Mouse (Mus musculus) megakaryocyte-erythroid progenitor cell, adult 5-6 weeks (primary cell): ENCODE measurements around the gene Macc1. TPM values are rescaled to one million over a fixed set of nuclear protein-coding genes. Genes with fewer than 3 reads are reported as not detected.
A peak's percentile ranks its signal among the peaks of the same experiment; 100 is the strongest.

ENCODE experiments used
- ATAC-seq: replicated peaks from 2 replicates; pipeline ENCODE4 v1.8.0; 2016; ENCODE audit warnings: mild to moderate bottlenecking, inconsistent platforms; ENCODE audit not compliant: severe bottlenecking, poor library complexity, low FRiP score, low TSS enrichment
- total RNA-seq, 2 experiments: library from RNA; stranded (forward) in 1 of 2; stranded (reverse) in 1 of 2; fragments of 200-1000, 215-1000 nt in 1 of 2; fragments of >200 nt in 1 of 2; fragmentation: Nextera tagmentation in 1 of 2; gene quantifications; 2 replicates each; pipeline ENCODE4 v1.2.3; 2014 to 2017

Gene Macc1
- total RNA-seq (2014; fragmentation: Nextera tagmentation), result not detected in 2 replicates
- total RNA-seq (2017), result not detected in 2 replicates

DNA sequence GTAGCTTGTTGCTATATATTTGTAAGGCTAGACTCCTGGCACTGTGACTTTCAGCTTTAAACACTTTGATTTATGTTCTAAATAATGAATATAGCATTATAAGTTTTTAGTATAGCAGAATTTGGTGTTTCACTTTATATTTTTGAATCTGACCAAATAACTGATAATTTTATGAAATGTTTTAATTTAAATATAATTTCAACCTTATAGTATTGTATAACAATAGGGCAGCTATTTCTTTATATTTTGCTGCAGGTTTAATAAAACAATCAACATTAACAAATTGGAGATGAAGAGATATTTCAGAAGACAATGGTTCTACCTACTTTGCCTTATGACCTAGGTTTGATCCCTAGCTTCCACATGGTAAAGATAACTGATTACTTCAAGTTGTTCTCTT lies at the start of gene Macc1:
Gene Macc1, plus strand, starts transcription at position 301 of the 400 bp plus-strand sequence.
- ATAC-seq, result no peak

DNA sequence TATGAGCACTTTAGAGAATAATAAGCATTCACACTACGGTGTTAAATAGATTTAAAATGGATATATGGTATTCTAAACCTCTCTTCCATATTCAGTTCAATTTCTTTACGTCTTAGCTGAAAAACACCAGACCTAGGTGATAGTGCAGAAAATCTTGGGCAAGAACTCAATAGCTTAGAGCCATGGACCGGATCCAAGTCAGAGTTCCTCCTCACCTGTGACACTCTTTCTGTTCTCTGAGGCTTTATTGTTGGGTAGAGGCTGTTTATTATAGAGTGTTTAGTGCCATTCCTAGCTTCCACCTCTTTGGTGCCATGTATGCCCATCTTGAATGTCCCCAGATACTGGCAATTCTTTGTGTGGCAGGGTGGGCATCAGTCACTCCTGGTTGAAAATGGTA lies 49.6 kb upstream of the Macc1 start:
- ATAC-seq, result no peak

DNA sequence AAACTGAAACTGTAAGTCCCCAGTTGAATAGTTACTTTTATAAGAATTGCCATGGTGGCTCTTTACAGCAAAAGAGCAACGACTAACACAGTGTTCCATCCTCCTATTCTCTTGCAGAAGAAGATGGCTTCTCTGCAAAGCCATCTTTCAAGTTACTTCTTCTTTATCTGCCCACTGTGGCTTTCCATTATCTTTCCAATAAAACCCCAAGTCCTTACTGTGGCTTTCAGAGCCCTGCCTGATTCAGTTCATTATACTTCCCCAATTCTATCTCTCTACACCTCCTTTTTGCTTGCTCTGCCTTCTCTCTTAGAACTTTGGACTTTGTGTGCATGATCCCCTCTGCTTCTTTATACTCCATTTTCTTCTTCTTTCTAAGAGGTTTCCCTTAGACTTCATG lies 45.3 kb upstream of the Macc1 start:
- ATAC-seq, result 0 out of 2 replicates have a peak, but pooled peaks have one; percentile 41

DNA sequence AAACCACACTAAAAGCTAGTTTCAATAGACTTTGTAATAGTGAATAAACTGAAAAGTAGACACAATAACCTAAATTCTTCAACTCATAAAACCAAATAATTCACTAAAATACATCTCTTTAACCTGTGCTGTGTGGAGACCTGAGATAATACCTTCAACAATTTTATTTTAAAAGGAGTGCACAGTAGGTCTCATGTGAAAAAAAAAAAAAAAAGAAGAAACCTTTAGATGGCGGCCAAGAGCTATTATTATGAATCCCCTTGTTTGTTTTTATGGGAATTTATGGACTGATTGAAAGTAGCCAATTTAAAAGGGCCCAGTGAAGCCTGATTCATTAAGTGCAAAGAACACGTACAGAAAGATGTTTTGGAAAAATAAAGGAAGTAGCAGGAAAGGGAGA lies 44.0 kb upstream of the Macc1 start:
- ATAC-seq, result no peak

DNA sequence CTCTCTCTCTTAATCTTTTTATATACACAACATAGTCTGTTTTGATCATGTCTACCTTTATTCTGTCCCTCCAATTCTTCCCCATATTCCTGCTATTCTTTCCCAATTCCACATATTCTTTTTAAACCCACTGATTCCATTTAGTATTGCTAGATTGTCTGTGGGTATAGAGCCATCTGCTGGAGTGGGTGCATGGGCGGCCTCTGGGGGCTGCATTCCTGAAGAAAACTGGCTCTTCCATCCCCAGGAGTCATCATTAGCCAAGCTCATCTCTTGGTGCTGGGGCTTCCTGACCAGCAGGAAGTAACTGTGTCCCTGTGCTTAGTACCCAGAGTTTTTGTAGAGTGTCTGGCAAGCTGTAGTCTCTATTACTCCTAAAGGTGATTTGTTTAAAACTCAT lies 42.1 kb upstream of the Macc1 start:
- ATAC-seq, result no peak

DNA sequence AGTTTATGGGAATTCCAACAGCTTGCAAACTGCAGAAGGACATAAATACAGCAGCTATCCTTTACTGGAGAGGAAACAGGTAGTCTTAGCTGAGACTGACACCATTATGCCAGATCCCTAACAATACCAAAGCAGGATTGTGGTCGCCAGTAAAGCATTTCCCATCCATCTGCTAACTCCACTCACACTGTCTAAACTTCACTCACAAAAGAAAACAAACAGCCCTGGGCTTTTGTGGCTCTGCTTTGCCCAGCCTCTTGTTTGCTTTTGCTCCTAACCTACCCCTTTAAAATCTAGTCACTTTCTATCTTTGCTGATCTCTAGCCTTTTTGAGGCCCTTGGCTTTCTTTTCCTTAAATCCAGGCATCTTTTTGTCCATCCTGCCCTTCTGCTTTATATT lies 40.5 kb upstream of the Macc1 start:
- ATAC-seq, result no peak

DNA sequence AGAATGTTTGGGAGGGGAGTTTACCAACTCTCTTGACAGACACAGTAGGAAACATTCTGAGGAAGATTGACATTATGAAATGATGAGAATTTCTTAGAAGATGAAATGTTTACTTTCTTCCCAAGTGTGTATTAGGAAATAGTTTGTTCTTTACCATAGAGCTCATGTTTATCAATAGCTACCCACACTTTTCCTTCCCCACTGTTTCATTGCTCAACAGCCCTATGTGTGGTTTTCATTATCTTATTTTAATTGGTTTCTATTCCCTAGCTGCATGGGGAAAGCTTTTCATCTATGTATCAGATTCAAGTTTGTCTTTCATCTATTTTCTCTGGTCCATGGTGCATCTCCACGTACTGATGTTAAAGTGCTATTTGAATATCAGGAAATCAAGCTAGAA lies 37.8 kb upstream of the Macc1 start:
- no peak for ATAC-seq

DNA sequence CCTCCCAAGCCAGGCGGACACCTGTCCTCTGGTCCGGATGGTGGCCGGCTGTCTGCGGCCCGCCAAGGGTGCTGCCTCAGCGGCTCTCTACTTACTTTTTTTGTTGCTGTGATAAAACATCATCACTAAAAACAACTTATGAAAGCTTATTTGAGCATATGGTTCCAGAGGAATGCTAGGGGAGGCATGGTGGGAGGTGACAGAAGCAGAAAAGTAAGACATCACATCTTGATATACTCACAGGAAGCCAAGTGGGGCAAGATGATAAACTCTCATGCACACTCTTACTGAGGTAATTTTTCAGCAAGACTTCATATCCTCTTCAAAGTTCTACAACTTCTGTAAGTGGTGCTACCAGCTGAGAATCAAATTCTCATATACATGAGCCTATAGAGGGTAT lies 22.5 kb upstream of the Macc1 start:
- ATAC-seq, result no peak

DNA sequence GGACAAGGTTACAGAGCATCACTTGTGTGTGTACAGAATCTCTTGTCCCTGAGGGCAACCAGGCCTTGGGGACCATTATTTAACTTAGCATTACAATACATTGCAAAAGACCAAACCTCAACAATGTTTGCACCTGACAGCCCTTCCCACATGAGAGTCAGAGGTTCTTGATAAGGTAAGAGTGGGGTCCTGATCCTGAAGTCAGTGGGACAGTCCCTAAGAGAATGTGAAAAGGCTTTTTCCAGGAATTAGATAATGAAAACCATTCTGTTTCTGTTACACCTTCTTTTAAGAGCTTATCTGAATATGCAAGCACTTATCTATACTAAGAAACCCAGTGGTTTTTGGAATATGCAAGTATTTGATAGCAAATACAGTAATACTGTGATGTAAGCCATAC lies 10.5 kb upstream of the Macc1 start:
- ATAC-seq, result 0 out of 2 replicates have a peak, but pooled peaks have one; percentile 14

DNA sequence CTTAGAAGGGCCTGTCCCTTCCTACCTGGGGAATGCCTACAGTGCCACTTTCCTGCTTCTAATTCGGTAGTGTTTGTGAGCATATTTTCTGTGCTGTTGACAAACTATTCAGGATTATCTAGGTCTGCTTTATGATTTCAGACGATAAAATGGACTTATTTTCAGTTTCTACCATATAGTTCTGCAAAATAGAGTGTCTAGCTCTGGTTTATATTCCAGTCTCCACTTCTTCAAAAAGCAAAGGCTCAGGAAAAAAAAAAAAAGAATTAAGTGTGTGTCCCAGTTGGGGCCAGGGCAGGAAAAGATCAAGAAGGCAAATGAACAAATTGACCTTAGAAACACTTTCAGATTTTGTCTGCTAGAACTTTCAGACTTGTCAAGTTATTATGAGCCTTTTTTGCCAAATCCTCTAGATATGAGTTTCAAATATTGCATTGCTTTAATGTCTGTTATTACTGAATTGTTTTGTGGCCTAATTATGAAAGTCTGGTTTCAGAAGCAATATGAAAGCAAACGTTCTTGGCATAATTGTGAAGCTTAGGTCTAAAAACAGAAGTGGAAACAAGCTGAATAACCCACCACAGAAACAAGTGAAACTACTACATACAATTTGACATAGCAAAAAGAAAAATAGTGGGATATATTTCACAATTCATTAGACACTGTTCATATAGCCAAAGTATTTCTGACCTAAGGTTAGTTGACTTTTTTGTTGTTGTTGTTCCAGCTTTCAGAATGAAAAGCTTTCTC lies 881 bp upstream of the Macc1 start:
- ATAC-seq, result no peak

DNA sequence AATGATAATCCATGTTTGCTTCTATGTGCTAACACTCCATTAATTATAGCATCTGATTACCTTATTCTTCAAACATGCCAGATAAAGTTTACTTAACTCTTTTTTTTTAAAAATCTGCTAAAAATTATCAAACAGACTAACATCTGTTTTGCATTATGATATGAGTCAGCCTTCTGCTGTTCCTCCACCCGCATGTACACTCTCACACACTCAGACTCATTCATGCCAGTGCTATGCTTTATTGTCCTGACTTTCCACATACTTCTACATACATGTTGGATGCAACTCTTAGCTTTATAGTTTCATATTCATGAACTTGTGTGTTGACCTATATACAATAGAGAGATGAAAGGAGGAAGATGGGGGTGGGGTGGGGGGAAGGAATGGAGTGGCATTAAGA lies 4.7 kb downstream of the Macc1 start:
- no peak for ATAC-seq

DNA sequence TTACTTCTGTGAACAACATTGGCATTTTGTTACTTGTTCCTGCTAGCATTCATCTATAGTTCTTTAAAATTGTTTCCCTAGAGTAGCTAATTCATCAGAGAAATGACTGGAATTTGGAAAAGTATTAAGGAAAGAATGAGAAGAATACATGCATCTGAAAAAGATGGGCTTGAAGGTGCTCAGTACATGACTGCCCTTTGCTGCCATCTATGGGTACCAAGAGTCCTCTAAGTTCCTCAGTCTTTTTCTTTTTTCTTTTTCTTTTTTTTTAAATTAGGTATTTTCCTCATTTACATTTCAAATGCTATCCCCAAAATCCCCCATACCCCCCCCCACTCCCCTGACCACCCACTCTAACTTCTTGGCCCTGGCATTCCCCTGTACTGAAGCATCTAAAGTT lies 11.3 kb downstream of the Macc1 start:
- no peak for ATAC-seq

DNA sequence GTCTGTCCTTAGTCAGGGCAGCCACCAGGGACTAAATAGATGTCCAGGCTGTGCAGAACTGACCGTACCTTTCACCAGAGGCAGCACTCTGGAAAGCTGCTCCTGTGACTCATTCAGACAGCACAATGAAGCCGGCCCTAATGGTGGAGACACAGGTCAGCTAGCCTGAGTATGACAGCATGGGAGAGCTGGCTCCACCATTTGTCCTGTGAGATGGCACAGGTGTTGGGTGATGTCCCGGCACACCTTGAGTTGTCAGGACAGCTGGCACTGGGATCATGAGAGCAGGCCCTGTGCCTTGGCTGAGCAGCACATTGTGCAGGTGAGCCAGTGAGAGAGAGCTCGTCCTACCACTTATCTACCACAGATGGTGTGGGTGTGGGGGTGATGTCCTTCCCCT lies 16.6 kb downstream of the Macc1 start:
- peak; percentile 59 for ATAC-seq

DNA sequence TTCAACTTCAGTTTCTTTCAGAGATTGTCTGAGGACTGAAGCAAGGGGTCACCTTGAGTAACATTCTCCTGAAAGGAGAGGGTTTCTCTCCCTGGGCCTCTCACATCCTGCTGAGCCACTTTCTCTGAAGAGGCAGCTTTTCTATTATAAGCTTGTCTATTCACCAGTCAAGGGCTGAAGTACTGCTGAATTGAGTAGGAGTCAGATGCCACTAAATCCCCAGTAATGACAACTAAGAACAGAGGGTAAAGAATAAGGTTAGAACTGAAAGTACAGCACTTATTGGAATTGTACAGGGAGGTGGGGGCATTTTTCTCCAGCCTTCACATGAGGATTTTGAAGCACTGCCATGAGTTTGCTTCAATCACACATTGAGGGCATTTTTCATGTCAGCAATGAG lies 19.3 kb downstream of the Macc1 start:
- ATAC-seq, result no peak

DNA sequence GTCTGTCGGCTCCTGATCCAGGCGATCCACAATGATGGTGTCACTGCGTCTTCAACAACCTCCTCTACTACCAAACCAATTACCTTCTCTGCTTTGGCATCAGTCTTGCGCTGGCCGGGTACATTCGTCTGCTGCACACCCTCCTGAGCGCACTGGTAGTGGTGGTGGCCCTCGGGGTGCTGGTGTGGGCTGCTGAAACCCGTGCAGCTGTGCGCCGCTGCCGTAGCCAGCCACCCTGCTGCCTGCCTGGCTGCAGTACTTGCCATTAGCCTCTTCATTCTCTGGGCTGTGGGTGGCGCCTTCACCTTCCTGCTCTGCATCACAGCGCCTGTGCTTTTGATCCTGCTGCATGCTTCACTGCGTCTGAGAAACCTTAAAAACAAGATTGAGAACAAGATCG lies 38.5 kb downstream of the Macc1 start:
- ATAC-seq, result peak; percentile 30; the same call in 1 of the 2 replicates

DNA sequence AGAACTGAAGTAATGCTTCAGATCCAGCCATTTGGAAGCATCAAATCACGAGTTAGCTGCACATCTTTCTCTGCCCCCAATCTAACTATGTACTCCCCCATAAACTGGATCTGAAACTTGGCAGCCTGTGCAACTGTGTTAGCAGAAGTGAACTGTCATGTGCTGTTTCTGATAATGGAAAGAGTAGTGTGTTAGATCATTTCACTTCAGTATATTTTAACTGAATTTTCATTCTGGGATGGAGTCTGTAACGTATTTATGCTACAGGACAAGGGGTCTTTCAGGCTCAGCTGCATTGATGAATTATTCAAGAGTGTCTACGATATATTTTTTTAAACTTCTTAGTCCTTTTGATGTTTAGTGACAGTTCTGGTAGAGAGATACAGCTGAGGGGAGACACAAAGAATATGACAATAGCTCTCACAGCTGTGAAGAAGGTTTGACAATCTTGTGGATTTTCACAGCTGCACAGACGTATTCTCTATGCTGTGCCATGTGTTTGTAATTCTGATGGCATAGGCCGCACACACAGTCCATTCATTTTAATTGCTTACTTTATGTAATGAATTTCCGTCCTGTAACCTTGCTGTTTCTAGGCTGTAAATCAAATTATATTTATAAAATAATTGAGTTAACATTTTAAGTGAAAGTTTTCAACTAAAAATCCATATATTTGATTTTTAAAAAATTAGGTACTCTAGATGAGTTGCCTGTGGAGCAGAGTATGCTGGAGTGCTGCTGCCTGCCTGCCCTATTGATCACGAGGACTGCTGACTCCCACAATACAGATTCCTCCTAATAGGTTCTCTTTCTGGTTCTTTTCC lies 43.6 kb downstream of the Macc1 start:
- ATAC-seq, result no peak; the same call in 1 of the 2 replicates

DNA sequence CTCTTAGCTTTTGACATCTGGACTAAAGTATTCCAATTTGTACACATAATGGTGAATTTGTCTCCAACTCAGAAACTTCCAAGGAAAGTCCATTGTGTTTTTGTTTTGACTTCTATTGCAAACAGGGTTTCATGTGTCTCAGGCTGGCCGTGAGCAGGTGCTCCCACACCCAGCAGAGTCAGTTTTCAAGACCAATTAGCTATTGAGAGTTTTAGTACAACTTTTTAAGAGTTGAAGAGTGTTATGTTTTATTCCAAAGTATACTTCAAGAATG lies 44.1 kb downstream of the Macc1 start:
- ATAC-seq, result no peak

DNA sequence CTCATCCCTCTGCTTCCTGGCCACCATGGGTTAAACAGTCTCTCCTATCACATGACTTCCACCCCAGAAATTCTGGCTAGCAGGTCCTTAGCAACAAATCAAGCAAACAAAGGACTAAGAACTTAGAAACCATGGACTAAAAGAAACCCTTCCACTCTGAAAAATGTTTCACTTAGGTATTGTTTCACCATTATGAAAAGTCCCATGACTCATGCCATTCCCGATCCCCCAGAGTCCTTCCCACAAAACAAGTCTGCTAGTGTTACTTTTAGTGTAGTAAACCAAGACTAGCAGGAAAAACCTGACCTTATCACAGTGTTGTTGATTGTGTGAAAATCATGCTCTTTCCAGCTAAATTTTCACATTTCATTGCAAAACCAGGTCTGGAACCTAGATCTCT lies 51.0 kb downstream of the Macc1 start:
- ATAC-seq, result no peak

DNA sequence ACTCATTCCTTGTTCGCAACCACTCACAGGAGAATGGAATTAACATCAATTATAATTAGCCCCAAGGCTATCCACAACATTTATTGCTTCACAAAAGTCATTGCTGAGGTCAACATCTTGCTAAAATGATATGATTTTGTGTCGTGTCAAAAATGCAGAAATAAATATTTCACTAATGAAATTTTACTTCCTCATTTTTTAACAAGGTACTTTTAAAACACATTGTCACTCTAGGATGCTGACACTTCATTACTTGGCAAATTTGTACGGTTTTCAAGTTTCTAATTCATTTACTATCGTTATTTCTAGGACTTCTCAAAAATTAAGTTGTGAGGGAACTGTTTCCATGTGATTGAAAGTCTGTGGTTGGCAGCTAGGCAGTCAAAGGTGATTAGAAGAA lies 55.8 kb downstream of the Macc1 start:
- ATAC-seq, result no peak

DNA sequence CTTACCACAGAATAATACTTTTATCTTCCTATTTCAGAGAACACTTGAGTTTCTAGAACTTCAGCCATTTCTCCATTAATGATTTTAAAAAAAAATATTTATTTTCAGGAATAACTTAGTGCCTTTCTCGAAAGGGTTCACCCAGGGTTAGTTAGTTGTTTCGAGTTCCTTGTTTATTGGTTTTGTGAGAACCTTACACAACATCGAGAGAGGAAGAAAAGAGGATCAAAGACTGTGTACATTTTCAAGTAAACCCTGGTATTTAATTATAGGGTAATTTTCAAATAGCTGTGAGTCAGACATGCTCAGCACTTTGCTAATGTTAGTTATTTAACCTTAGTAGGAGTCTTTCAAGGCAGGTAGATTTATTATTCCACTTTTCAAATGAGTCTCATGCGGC lies 58.3 kb downstream of the Macc1 start:
- no peak for ATAC-seq

DNA sequence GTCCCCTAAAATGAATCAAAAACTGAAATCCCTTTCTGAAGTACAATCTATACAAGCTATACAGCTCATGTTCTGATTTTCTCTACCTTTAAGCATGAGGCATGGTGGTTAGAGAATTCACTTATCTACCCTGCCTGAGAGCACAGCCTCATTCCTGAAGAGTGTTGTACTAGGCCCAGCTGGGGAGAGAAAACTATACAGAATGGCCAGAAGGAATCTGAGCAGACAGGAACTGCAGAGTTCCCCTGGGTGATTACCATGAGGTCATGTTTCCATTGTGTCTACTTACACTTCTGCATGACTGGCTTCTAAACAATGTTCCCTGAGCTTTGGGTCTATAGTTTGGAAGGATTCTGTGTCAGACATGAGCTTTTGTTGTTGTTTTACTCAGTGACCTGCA lies 62.8 kb downstream of the Macc1 start:
- ATAC-seq, result no peak
